ENCODE assay signal across 18 mouse cellular contexts in genomic region chr5:119833223-119834030, GRCm38 (mm10). TPM values are rescaled to one million over a fixed set of nuclear protein-coding genes. Genes with fewer than 3 reads are reported as not detected.
A peak's percentile ranks its signal among the peaks of the same experiment; 100 is the strongest.
DNase-seq lines count a peak whose midpoint lies in the region; ATAC-seq and TF ChIP-seq lines count a peak whose summit lies in the region.
"Had no signal": no experiment of that assay in that cellular context is flagged by ENCODE, and none has a peak within 500 bp of the region (broad histone marks: within the 10 kb centered on the region; RNA-seq: fewer than 3 reads in every experiment).

No protein-coding gene starts in this region.

- ATAC-seq in heart, embryonic 12.5 days (ENCODE audit: insufficient number of reproducible peaks, low FRiP score): no peak
- no peak for ATAC-seq in lung, postnatal 0 days
- ATAC-seq in limb, embryonic 12.5 days (ENCODE audit: insufficient number of reproducible peaks, insufficient read depth, low FRiP score, low TSS enrichment, low read depth): no peak
- ATAC-seq: intestine, postnatal 0 days had no signal

- WGBS in heart, embryonic 12.5 days: 21% methylated on average over 8 of the region's 8 CpGs
- WGBS in lung, postnatal 0 days: 12% methylated on average over 8 of the region's 8 CpGs
- 3% methylated on average over 8 of the region's 8 CpGs for WGBS in limb, embryonic 12.5 days

- TF ChIP-seq CTCF in lung, postnatal 0 days (IDR thresholded peaks at IDR 0.05): no peak

- peak overlapping the region; percentile 95 for H3K27ac ChIP-seq in heart, embryonic 12.5 days (ENCODE audit: poor library complexity, severe bottlenecking)
- peak overlapping the region; percentile 87 for H3K27ac ChIP-seq in lung, postnatal 0 days (ENCODE audit: low read length)
- H3K27ac ChIP-seq in limb, embryonic 12.5 days: peak overlapping the region; percentile 98
- H3K27ac ChIP-seq: forebrain, embryonic 12.5 days had no signal

- no peak for TF ChIP-seq EP300 in lung, postnatal 0 days (IDR thresholded peaks at IDR 0.05)

- H3K27me3 ChIP-seq in heart, embryonic 12.5 days (replicated peaks): peaks cover 17% of the 10 kb centered on the region
- peaks cover 19% of the 10 kb centered on the region for H3K27me3 ChIP-seq in lung, postnatal 0 days (replicated peaks; ENCODE audit: insufficient read depth, low read length)
- H3K27me3 ChIP-seq in limb, embryonic 12.5 days: peaks cover 92% of the 10 kb centered on the region

- no peaks in the 10 kb centered on the region for H3K9me3 ChIP-seq in heart, embryonic 12.5 days (replicated peaks)
- H3K9me3 ChIP-seq in lung, postnatal 0 days (ENCODE audit: low read length): no peaks in the 10 kb centered on the region
- H3K9me3 ChIP-seq in limb, embryonic 12.5 days: no peaks in the 10 kb centered on the region
- H3K9me3 ChIP-seq: forebrain, embryonic 12.5 days had no signal

- no peak for DNase-seq in heart, adult 8-10 months (ENCODE audit: low spot score)
- no peak for DNase-seq in lung, postnatal 0 days (ENCODE audit: low spot score)
- no peak for DNase-seq in lung, postnatal 4 days
- peak; percentile 29 for DNase-seq in embryo, embryonic 9.5 days (ENCODE audit: extremely low spot score)
- DNase-seq in spleen, postnatal 10 days (ENCODE audit: low spot score in 2 of 2): no peak
- no peak for DNase-seq in T-cell, adult 2 months (ENCODE audit: low spot score)
- DNase-seq: adrenal gland, postnatal 14 days; kidney, postnatal 25 days; left cerebral cortex, postnatal 4 days; thymus, adult 18-20 months had no signal

- H3K9ac ChIP-seq in heart, embryonic 12.5 days: peak overlapping the region; percentile 92
- H3K9ac ChIP-seq in lung, postnatal 0 days (replicated peaks; ENCODE audit: low read depth): peak overlapping the region; percentile 71
- peak overlapping the region; percentile 96 for H3K9ac ChIP-seq in limb, embryonic 12.5 days (replicated peaks)
- H3K9ac ChIP-seq: forebrain, embryonic 12.5 days had no signal

- H3K4me3 ChIP-seq in heart, embryonic 12.5 days: peak overlapping the region; percentile 67
- peak overlapping the region; percentile 58 for H3K4me3 ChIP-seq in lung, postnatal 0 days (ENCODE audit: low read depth, low read length)
- peak overlapping the region; percentile 59 for H3K4me3 ChIP-seq in limb, embryonic 12.5 days (replicated peaks)
- H3K4me3 ChIP-seq: forebrain, embryonic 12.5 days had no signal

- peaks cover 30% of the 10 kb centered on the region for H3K4me1 ChIP-seq in heart, embryonic 12.5 days (replicated peaks)
- no peaks in the 10 kb centered on the region for H3K4me1 ChIP-seq in lung, postnatal 0 days (ENCODE audit: insufficient read depth, low read depth, low read length)
- no peaks in the 10 kb centered on the region; the same call in none of the 2 replicates for H3K4me1 ChIP-seq in limb, embryonic 12.5 days (replicated peaks)

- no peaks in the 10 kb centered on the region for H3K36me3 ChIP-seq in heart, embryonic 12.5 days
- no peaks in the 10 kb centered on the region for H3K36me3 ChIP-seq in lung, postnatal 0 days (ENCODE audit: insufficient read depth, low read length)
- H3K36me3 ChIP-seq in limb, embryonic 12.5 days: peaks cover 7% of the 10 kb centered on the region; the same call in 1 of the 2 replicates
- H3K36me3 ChIP-seq: forebrain, embryonic 12.5 days had no signal

- H3K4me2 ChIP-seq in heart, embryonic 12.5 days: peak overlapping the region; percentile 89
- peak overlapping the region; percentile 67 for H3K4me2 ChIP-seq in lung, postnatal 0 days (replicated peaks; ENCODE audit: low read depth, low read length)
- peak overlapping the region; percentile 68 for H3K4me2 ChIP-seq in limb, embryonic 12.5 days
- H3K4me2 ChIP-seq: forebrain, embryonic 12.5 days had no signal

RNA-seq across cellular contexts. Expression of gene Tbx5, which starts 1.0 kb away (rescaled TPM):
- polyA plus RNA-seq in heart, embryonic 12.5 days (2016; fragmentation: Nextera tagmentation; extraction: Ambion mirVana): 42.6 and 45.6 TPM in 2 replicates
- total RNA-seq in heart, adult 8-10 months (2022): 10 to 100 TPM; 22.5 to 44.9 (median 33.8) TPM
- 25.3 and 26.7 TPM in 2 replicates for polyA plus RNA-seq in lung, postnatal 0 days (2015; fragmentation: Nextera tagmentation; extraction: Ambion mirVana)
- 35.6 and 51.2 TPM in 2 replicates for polyA plus RNA-seq in limb, embryonic 12.5 days (2016; fragmentation: Nextera tagmentation; extraction: Ambion mirVana)
- total RNA-seq: ES-E14; hematopoietic stem cell, adult 5-6 weeks; layer of hippocampus, postnatal 25 days; left cerebral cortex, postnatal 4 days had no signal
- polyA plus RNA-seq: C2C12; intestine, postnatal 0 days had no signal
